Mouse (Mus musculus): ENCODE data around the gene Eci1. TPM values are rescaled to one million over a fixed set of nuclear protein-coding genes. Genes with fewer than 3 reads are reported as not detected.

Eci1 gene
- total RNA-seq, 4 experiments from 2014 or later = 142 to 242 (median 189) TPM

Other genes with a start within 250 kb of the Eci1 start
- 10 to 100 TPM; 18.8 to 24.3 (median 23.8) TPM for gene Tbc1d24, start 221.1 kb upstream of the Eci1 start, total RNA-seq (2022)
- gene Ntn3, start 217.1 kb upstream of the Eci1 start, total RNA-seq (2022) = 1 to 10 TPM; 1.7 to 4.2 (median 2.9) TPM
- 1 to 10 TPM; 6.1 to 9.8 (median 7.6) TPM for gene Tedc2, start 205.8 kb upstream of the Eci1 start, total RNA-seq (2022)
- gene Ccnf, start 175.2 kb upstream of the Eci1 start, total RNA-seq (2022) = 1 to 10 TPM; 1.9 to 3.6 (median 2.7) TPM
- under 1 TPM in 3 of 4 experiments, not detected in 1; 0.09 to 0.12 (median 0.11) TPM for gene Abca17, start 75.6 kb upstream of the Eci1 start, total RNA-seq (2022)
- gene Abca3, start 74.7 kb upstream of the Eci1 start, total RNA-seq (2022) = 10 to 100 TPM; 28.4 to 43.3 (median 35.8) TPM
- gene Rnps1, start 12.1 kb upstream of the Eci1 start, total RNA-seq (2022) = 10 to 100 TPM; 62.8 to 84.3 (median 75.4) TPM
- 1 to 10 TPM; 2.3 to 7.2 (median 3.5) TPM for gene Dnase1l2, start 16.5 kb downstream of the Eci1 start, total RNA-seq (2022)
- 10 to 100 TPM; 20.9 to 37.4 (median 26.4) TPM for gene E4f1, start 43.7 kb downstream of the Eci1 start, total RNA-seq (2022)
- 100 to 1,000 TPM; 105 to 116 (median 107) TPM for gene Pgp, start 43.8 kb downstream of the Eci1 start, total RNA-seq (2022)
- under 1 TPM in 2 of 4 experiments, not detected in 2; 0.30 to 0.38 TPM for gene Bricd5, start 47.2 kb downstream of the Eci1 start, total RNA-seq (2022)
- gene Mlst8, start 52.4 kb downstream of the Eci1 start, total RNA-seq (2022) = 10 to 100 TPM; 24.3 to 37.6 (median 32.2) TPM
- 10 to 100 TPM; 49.1 to 61.2 (median 53.8) TPM for gene Caskin1, start 62.0 kb downstream of the Eci1 start, total RNA-seq (2022)
- 100 to 1,000 TPM in 3 of 4 experiments, 10 to 100 TPM in 1; 92.1 to 189 (median 132) TPM for gene Traf7, start 101.3 kb downstream of the Eci1 start, total RNA-seq (2022)
- gene Rab26, start 107.6 kb downstream of the Eci1 start, total RNA-seq (2022) = 1 to 10 TPM in 3 of 4 experiments, under 1 TPM in 1; 0.81 to 3.5 (median 2.4) TPM
- 10 to 100 TPM; 58.5 to 88.8 (median 71.0) TPM for gene Pkd1, start 123.2 kb downstream of the Eci1 start, total RNA-seq (2022)
- gene Tsc2, start 206.0 kb downstream of the Eci1 start, total RNA-seq (2022) = 100 to 1,000 TPM in 3 of 4 experiments, 10 to 100 TPM in 1; 79.2 to 135 (median 111) TPM
- gene Nthl1, start 206.0 kb downstream of the Eci1 start, total RNA-seq (2022) = 10 to 100 TPM in 3 of 4 experiments, 1 to 10 TPM in 1; 9.0 to 17.3 (median 12.1) TPM
- 10 to 100 TPM; 45.9 to 78.6 (median 73.7) TPM for gene Slc9a3r2, start 223.7 kb downstream of the Eci1 start, total RNA-seq (2022)
- gene Npw, start 231.8 kb downstream of the Eci1 start, total RNA-seq (2022) = not detected
- gene Zfp598, start 243.0 kb downstream of the Eci1 start, total RNA-seq (2022) = 10 to 100 TPM; 44.9 to 59.4 (median 50.8) TPM

Measured in adrenal gland, adult 8-10 months (tissue).